Comparison of ENCODE assay signal across 12 mouse cellular contexts in the genomic region with DNA sequence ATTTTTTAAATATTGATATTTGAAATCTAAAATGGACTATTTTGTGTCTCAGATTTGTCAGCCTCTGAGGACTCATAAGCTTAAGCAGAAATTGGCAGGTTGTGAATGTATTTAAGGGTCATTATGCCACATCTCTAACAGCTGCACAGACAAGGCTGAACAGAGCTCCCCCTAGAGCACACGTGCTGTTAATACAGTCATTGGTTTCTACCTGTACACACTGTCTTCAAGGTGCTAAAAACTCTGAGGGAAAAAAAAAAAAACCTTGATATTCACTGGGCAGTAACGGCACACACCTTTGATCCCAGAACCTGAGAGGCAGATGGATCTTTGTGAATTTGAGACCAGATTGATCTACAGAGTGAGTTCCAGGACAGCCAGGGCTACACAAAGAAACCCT. TPM values are rescaled to one million over a fixed set of nuclear protein-coding genes. Genes with fewer than 3 reads are reported as not detected.
DNase-seq lines count a peak whose midpoint lies in the region; ATAC-seq and TF ChIP-seq lines count a peak whose summit lies in the region.
"Had no signal": no experiment of that assay in that cellular context is flagged by ENCODE, and none has a peak within 500 bp of the region (broad histone marks: within the 10 kb centered on the region; RNA-seq: fewer than 3 reads in every experiment).

No protein-coding gene starts in this region.

- no peak overlapping the region for H3K4me2 ChIP-seq in midbrain, postnatal 0 days (ENCODE audit: low read depth, low read length, poor library complexity, severe bottlenecking)
- H3K4me2 ChIP-seq in midbrain, embryonic 16.5 days (ENCODE audit: low read length), result no peak overlapping the region

- H3K79me2 ChIP-seq in heart, adult 2 months (replicated peaks; ENCODE audit: control insufficient read depth, insufficient read depth, low read length), result peaks cover 7% of the 10 kb centered on the region

- intact Hi-C loops in heart, adult 2 months (cut with DNase I), result no loop called here
- intact Hi-C loops in heart, postnatal 14 days (cut with DNase I), result no loop called here

- no peak for TF ChIP-seq POLR2A in heart, adult 2 months (IDR thresholded peaks at IDR 0.05; ENCODE audit: insufficient read depth, low read depth, low read length)

- 54% methylated on average over 2 of the region's 2 CpGs for WGBS in heart, adult 2 months
- WGBS in midbrain, postnatal 0 days, result 49% methylated on average over 2 of the region's 2 CpGs
- WGBS in midbrain, embryonic 16.5 days, result 54% methylated on average over 2 of the region's 2 CpGs

- H3K4me3 ChIP-seq in heart, adult 2 months, result no peak overlapping the region
- no peak overlapping the region for H3K4me3 ChIP-seq in midbrain, postnatal 0 days (ENCODE audit: low read depth, low read length)
- no peak overlapping the region for H3K4me3 ChIP-seq in midbrain, embryonic 16.5 days (ENCODE audit: low read depth, low read length)
- H3K4me3 ChIP-seq: megakaryocyte, embryonic 14.5 days had no signal

- no peaks in the 10 kb centered on the region for H3K9me3 ChIP-seq in midbrain, postnatal 0 days (ENCODE audit: low read length)
- no peaks in the 10 kb centered on the region for H3K9me3 ChIP-seq in midbrain, embryonic 16.5 days (replicated peaks; ENCODE audit: control insufficient read depth, low read length, poor library complexity, severe bottlenecking)

- H3K36me3 ChIP-seq in heart, adult 2 months (ENCODE audit: control insufficient read depth, insufficient read depth, low read length), result peaks cover 2% of the 10 kb centered on the region
- H3K36me3 ChIP-seq in midbrain, postnatal 0 days (ENCODE audit: insufficient read depth, low read length), result no peaks in the 10 kb centered on the region
- no peaks in the 10 kb centered on the region for H3K36me3 ChIP-seq in midbrain, embryonic 16.5 days (ENCODE audit: control insufficient read depth, insufficient read depth, low read length)

- no peaks in the 10 kb centered on the region for H3K27me3 ChIP-seq in heart, adult 2 months (ENCODE audit: control insufficient read depth, insufficient read depth, low read length)
- H3K27me3 ChIP-seq in midbrain, postnatal 0 days (ENCODE audit: insufficient read depth, low read length), result no peaks in the 10 kb centered on the region
- no peaks in the 10 kb centered on the region for H3K27me3 ChIP-seq in midbrain, embryonic 16.5 days (ENCODE audit: control insufficient read depth, insufficient read depth, low read depth, low read length)

- peaks cover 4% of the 10 kb centered on the region for H3K4me1 ChIP-seq in heart, adult 2 months (ENCODE audit: control insufficient read depth, insufficient read depth, low read length)
- no peaks in the 10 kb centered on the region for H3K4me1 ChIP-seq in midbrain, postnatal 0 days (ENCODE audit: insufficient read depth, low read length)
- H3K4me1 ChIP-seq in midbrain, embryonic 16.5 days (ENCODE audit: control insufficient read depth, insufficient read depth, low read length), result peaks cover 7% of the 10 kb centered on the region; the same call in 1 of the 2 replicates

- ATAC-seq in midbrain, postnatal 0 days (ENCODE audit: low FRiP score), result no peak
- ATAC-seq in midbrain, embryonic 16.5 days, result no peak
- ATAC-seq in erythroid progenitor cell, adult 5-6 weeks (replicated peaks; ENCODE audit: low FRiP score, poor library complexity, severe bottlenecking), result peak; percentile 70
- ATAC-seq: forebrain, embryonic 16.5 days had no signal

- peak; percentile 70 for TF ChIP-seq CTCF in heart, adult 2 months (IDR thresholded peaks at IDR 0.05)
- TF ChIP-seq CTCF in midbrain, postnatal 0 days (IDR thresholded peaks at IDR 0.05), result peak; percentile 48

- DNase-seq in heart, adult 2 months, result no peak
- DNase-seq in heart, postnatal 14 days, result no peak
- peak; percentile 14 for DNase-seq in midbrain, postnatal 0 days (ENCODE audit: low spot score)
- DNase-seq in thymus, postnatal 4 days, result peak; percentile 34
- no peak for DNase-seq in testis, postnatal 10 days (ENCODE audit: low spot score)
- DNase-seq in MN1 (ENCODE audit: low spot score), result no peak
- DNase-seq: kidney, adult 8-10 months had no signal

- no peak overlapping the region for H3K27ac ChIP-seq in heart, adult 2 months
- H3K27ac ChIP-seq in midbrain, postnatal 0 days (ENCODE audit: low read depth, low read length), result no peak overlapping the region
- H3K27ac ChIP-seq in midbrain, embryonic 16.5 days (ENCODE audit: low read length), result no peak overlapping the region

- no peak for TF ChIP-seq EP300 in heart, adult 2 months (IDR thresholded peaks at IDR 0.05; ENCODE audit: insufficient read depth, low read depth, low read length)

- H3K9ac ChIP-seq in heart, adult 2 months (ENCODE audit: low read depth, low read length), result no peak overlapping the region
- no peak overlapping the region for H3K9ac ChIP-seq in midbrain, postnatal 0 days (replicated peaks; ENCODE audit: low read length, poor library complexity, severe bottlenecking)
- no peak overlapping the region for H3K9ac ChIP-seq in midbrain, embryonic 16.5 days (ENCODE audit: low read depth, low read length)

RNA-seq across cellular contexts. Expression of a gene that starts 15.9 kb away (rescaled TPM):
- 10 to 100 TPM; 20.5 to 21.7 TPM for total RNA-seq in heart, adult 2 months (2021)
- polyA plus RNA-seq in heart, adult 2 months (2012; rRNA removed), result 7.4 and 11.6 TPM in 2 replicates
- 10 to 100 TPM; 28.1 to 29.3 TPM for total RNA-seq in heart, postnatal 14 days (2021)
- total RNA-seq in midbrain, postnatal 0 days (2014; rRNA removed), result 47.1 and 68.6 TPM in 2 replicates
- polyA plus RNA-seq in midbrain, postnatal 0 days (2015; fragmentation: Nextera tagmentation; extraction: Ambion mirVana), result 53.1 and 55.0 TPM in 2 replicates
- polyA plus RNA-seq in midbrain, embryonic 16.5 days (2015; fragmentation: Nextera tagmentation; extraction: Ambion mirVana), result 43.0 and 46.5 TPM in 2 replicates
- total RNA-seq in erythroid progenitor cell, adult 5-6 weeks (2015; ENCODE audit: low replicate concordance), result 287 and 323 TPM in 2 replicates
- total RNA-seq in erythroid progenitor cell, adult 5-6 weeks (2017; ENCODE audit: low replicate concordance), result 445 and 526 TPM in 2 replicates

RNA-seq across cellular contexts. Expression of a gene that starts 29.1 kb away (rescaled TPM):
- total RNA-seq in heart, adult 2 months (2021), result not detected
- polyA plus RNA-seq in heart, adult 2 months (2012; rRNA removed), result 0.08 and 0.18 TPM in 2 replicates
- total RNA-seq in heart, postnatal 14 days (2021), result not detected
- total RNA-seq in midbrain, postnatal 0 days (2014; rRNA removed), result not detected in 2 replicates
- polyA plus RNA-seq in midbrain, postnatal 0 days (2015; fragmentation: Nextera tagmentation; extraction: Ambion mirVana), result 0.09 TPM in 1 of 2 replicates, not detected in the other
- polyA plus RNA-seq in midbrain, embryonic 16.5 days (2015; fragmentation: Nextera tagmentation; extraction: Ambion mirVana), result 0.10 and 0.16 TPM in 2 replicates
- not detected in 2 replicates for total RNA-seq in erythroid progenitor cell, adult 5-6 weeks (2015; ENCODE audit: low replicate concordance)
- 1.0 TPM in 1 of 2 replicates, not detected in the other for total RNA-seq in erythroid progenitor cell, adult 5-6 weeks (2017; ENCODE audit: low replicate concordance)
- total RNA-seq: left cerebral cortex, postnatal 14 days had no signal

RNA-seq across cellular contexts. Expression of a gene that starts 41.3 kb away (rescaled TPM):
- 10 to 100 TPM; 29.2 to 31.4 TPM for total RNA-seq in heart, adult 2 months (2021)
- 12.5 and 20.4 TPM in 2 replicates for polyA plus RNA-seq in heart, adult 2 months (2012; rRNA removed)
- total RNA-seq in heart, postnatal 14 days (2021), result 10 to 100 TPM; 42.3 to 42.5 TPM
- 128 and 189 TPM in 2 replicates for total RNA-seq in midbrain, postnatal 0 days (2014; rRNA removed)
- polyA plus RNA-seq in midbrain, postnatal 0 days (2015; fragmentation: Nextera tagmentation; extraction: Ambion mirVana), result 62.2 and 63.1 TPM in 2 replicates
- polyA plus RNA-seq in midbrain, embryonic 16.5 days (2015; fragmentation: Nextera tagmentation; extraction: Ambion mirVana), result 62.5 and 72.6 TPM in 2 replicates
- total RNA-seq in erythroid progenitor cell, adult 5-6 weeks (2015; ENCODE audit: low replicate concordance), result 117 and 187 TPM in 2 replicates
- 70.6 and 101 TPM in 2 replicates for total RNA-seq in erythroid progenitor cell, adult 5-6 weeks (2017; ENCODE audit: low replicate concordance)

Comparison
In these comparisons a context has a peak if more than half of its experiments do, and no peak if none do; other contexts are left out.
1. DNase-seq: peak in midbrain, postnatal 0 days (single experiment) and thymus, postnatal 4 days (single experiment); none in heart, adult 2 months (0 of 2), heart, postnatal 14 days (0 of 2), testis, postnatal 10 days (single experiment) and MN1 (single experiment).